Mouse (Mus musculus): ENCODE measurements around the gene Olfr1301. TPM values are rescaled to one million over a fixed set of nuclear protein-coding genes. Genes with fewer than 3 reads are reported as not detected.

The Olfr1301 gene
- polyA plus RNA-seq (2014; fragmentation: Nextera tagmentation; extraction: Ambion mirVana): not detected in 2 replicates

DNA sequence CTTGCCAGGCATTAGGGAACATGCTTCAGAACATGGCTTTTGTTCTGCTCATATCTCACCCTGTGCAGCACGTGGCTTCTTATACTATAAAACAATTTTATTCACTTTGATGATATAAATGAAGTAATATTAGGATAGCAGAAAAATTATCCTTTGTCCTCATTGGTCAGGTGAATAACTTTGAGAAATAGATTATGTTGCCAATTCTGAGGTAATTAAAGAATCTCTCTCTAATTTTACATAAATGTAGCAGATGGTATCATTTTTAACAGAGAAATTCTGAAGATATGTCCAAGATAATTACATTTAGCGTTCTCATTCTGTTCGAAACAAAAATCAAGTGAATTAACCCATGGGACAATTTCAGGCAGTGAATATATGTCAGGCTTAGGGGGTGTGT is at the start of gene Olfr1301:
Gene Olfr1301, plus strand, starts transcription at position 301 of the 400 bp plus-strand sequence.
- Histone ChIP-seq H3K4me1 (ENCODE audit: control insufficient read depth in 2 of 2, insufficient read depth in 2 of 2, low read length in 2 of 2) (no peaks in the 10 kb centered on the region), H3K4me2 (ENCODE audit: low read length) (no peak within 1 kb of the TSS), H3K4me3 (ENCODE audit: control insufficient read depth in 1 of 2, insufficient read depth in 1 of 2, low read depth in 1 of 2, low read length in 2 of 2) (no peak within 1 kb of the TSS), H3K27me3 (ENCODE audit: control insufficient read depth, insufficient read depth, low read length) (no peaks in the 10 kb centered on the region), H3K27ac (replicated peaks in 1 of 2; ENCODE audit: control insufficient read depth in 1 of 2, insufficient read depth in 1 of 2, low read depth in 2 of 2, low read length in 2 of 2) (no peak within 1 kb of the TSS), H3K9me3 (ENCODE audit: control insufficient read depth, low read length) (no peaks in the 10 kb centered on the region), H3K36me3 (ENCODE audit: control insufficient read depth, insufficient read depth, low read length) (no peaks in the 10 kb centered on the region), H3K9ac (ENCODE audit: low read length) (no peak within 1 kb of the TSS)
- ATAC-seq (ENCODE audit: insufficient number of reproducible peaks, insufficient read depth, low FRiP score, low read depth): no peak
- WGBS: 80% methylated on average over 3 of the region's 3 CpGs

DNA sequence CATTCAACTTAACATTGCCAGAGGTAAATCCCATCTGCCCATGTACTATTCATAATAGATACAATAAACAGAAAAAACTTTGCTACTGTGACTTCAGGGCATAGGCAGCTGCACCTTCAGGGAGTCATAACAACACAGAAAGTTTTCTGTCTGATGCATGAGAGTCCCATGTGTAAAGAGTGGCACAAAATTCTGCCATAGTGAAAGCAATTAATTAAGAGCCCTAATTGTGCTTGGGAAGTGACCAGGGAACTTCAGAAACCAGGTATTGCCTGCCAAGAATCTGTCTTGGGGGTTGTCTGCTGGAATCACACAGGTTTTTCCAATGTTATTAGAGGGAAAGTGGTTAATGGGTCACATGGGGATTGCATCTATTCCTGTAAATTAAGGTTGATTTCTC is 24.1 kb upstream of the Olfr1301 start:
- Histone ChIP-seq H3K4me2 (ENCODE audit: low read length) (no peak overlapping the region), H3K27ac (replicated peaks in 1 of 2; ENCODE audit: control insufficient read depth in 1 of 2, insufficient read depth in 1 of 2, low read depth in 2 of 2, low read length in 2 of 2) (no peak overlapping the region), H3K36me3 (ENCODE audit: control insufficient read depth, insufficient read depth, low read length) (no peaks in the 10 kb centered on the region), H3K27me3 (ENCODE audit: control insufficient read depth, insufficient read depth, low read length) (no peaks in the 10 kb centered on the region), H3K9ac (ENCODE audit: low read length) (no peak overlapping the region), H3K4me1 (ENCODE audit: control insufficient read depth in 2 of 2, insufficient read depth in 2 of 2, low read length in 2 of 2) (no peaks in the 10 kb centered on the region), H3K9me3 (ENCODE audit: control insufficient read depth, low read length) (no peaks in the 10 kb centered on the region), H3K4me3 (ENCODE audit: control insufficient read depth in 1 of 2, insufficient read depth in 1 of 2, low read depth in 1 of 2, low read length in 2 of 2) (no peak overlapping the region)
- no peak for ATAC-seq (ENCODE audit: insufficient number of reproducible peaks, insufficient read depth, low FRiP score, low read depth)

DNA sequence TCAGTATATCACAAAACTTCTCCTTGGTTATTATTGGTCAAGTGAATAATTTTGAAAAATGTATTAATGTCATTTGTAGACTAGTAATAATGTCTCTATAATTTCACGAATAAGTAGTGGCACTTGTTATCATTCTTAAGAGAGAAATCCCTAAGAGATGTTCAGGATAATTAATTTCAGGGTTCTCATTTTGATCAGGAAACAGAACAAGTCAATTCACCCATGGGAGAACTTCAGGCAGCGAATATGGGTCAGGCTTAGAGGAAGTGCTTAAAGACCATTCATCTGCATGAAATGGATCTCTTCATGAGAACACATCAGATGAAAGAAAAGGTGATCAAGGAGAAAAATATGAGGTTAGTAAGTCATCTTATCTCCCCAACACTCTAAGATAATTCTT is 26.3 kb downstream of the Olfr1301 start, which contains the start of gene Olfr1302:
Gene Olfr1302, plus strand, starts transcription at position 301 of the 400 bp plus-strand sequence.
- Histone ChIP-seq H3K27me3 (ENCODE audit: control insufficient read depth, insufficient read depth, low read length) (no peaks in the 10 kb centered on the region), H3K9me3 (ENCODE audit: control insufficient read depth, low read length) (no peaks in the 10 kb centered on the region), H3K27ac (replicated peaks in 1 of 2; ENCODE audit: control insufficient read depth in 1 of 2, insufficient read depth in 1 of 2, low read depth in 2 of 2, low read length in 2 of 2) (no peak within 1 kb of the TSS), H3K4me2 (ENCODE audit: low read length) (no peak within 1 kb of the TSS), H3K4me3 (ENCODE audit: control insufficient read depth in 1 of 2, insufficient read depth in 1 of 2, low read depth in 1 of 2, low read length in 2 of 2) (no peak within 1 kb of the TSS), H3K4me1 (ENCODE audit: control insufficient read depth in 2 of 2, insufficient read depth in 2 of 2, low read length in 2 of 2) (no peaks in the 10 kb centered on the region), H3K9ac (ENCODE audit: low read length) (no peak within 1 kb of the TSS), H3K36me3 (ENCODE audit: control insufficient read depth, insufficient read depth, low read length) (no peaks in the 10 kb centered on the region)
- WGBS: 67% methylated on average over 2 of the region's 2 CpGs
- ATAC-seq (ENCODE audit: insufficient number of reproducible peaks, insufficient read depth, low FRiP score, low read depth): no peak

Other genes with a start within 250 kb of the Olfr1301 start
- gene Olfr1293-ps, start 225.8 kb upstream of the Olfr1301 start, polyA plus RNA-seq (2014; fragmentation: Nextera tagmentation; extraction: Ambion mirVana): not detected in 2 replicates
- gene Olfr1294, start 210.7 kb upstream of the Olfr1301 start, polyA plus RNA-seq (2014; fragmentation: Nextera tagmentation; extraction: Ambion mirVana): not detected in 2 replicates
- gene Olfr1295, start 181.3 kb upstream of the Olfr1301 start, polyA plus RNA-seq (2014; fragmentation: Nextera tagmentation; extraction: Ambion mirVana): not detected in 2 replicates
- not detected in 2 replicates for gene Olfr1297, start 124.5 kb upstream of the Olfr1301 start, polyA plus RNA-seq (2014; fragmentation: Nextera tagmentation; extraction: Ambion mirVana)
- not detected in 2 replicates for gene Olfr1298, start 101.8 kb upstream of the Olfr1301 start, polyA plus RNA-seq (2014; fragmentation: Nextera tagmentation; extraction: Ambion mirVana)
- gene Olfr1299, start 89.6 kb upstream of the Olfr1301 start, polyA plus RNA-seq (2014; fragmentation: Nextera tagmentation; extraction: Ambion mirVana): not detected in 2 replicates
- gene Olfr1302, start 26.4 kb downstream of the Olfr1301 start, polyA plus RNA-seq (2014; fragmentation: Nextera tagmentation; extraction: Ambion mirVana): not detected in 2 replicates
- gene Olfr1303, start 69.3 kb downstream of the Olfr1301 start, polyA plus RNA-seq (2014; fragmentation: Nextera tagmentation; extraction: Ambion mirVana): not detected in 2 replicates
- gene Olfr1305, start 126.1 kb downstream of the Olfr1301 start, polyA plus RNA-seq (2014; fragmentation: Nextera tagmentation; extraction: Ambion mirVana): not detected in 2 replicates
- gene Olfr1306, start 165.3 kb downstream of the Olfr1301 start, polyA plus RNA-seq (2014; fragmentation: Nextera tagmentation; extraction: Ambion mirVana): not detected in 2 replicates
- gene Olfr1307, start 198.4 kb downstream of the Olfr1301 start, polyA plus RNA-seq (2014; fragmentation: Nextera tagmentation; extraction: Ambion mirVana): not detected in 2 replicates
- not detected in 2 replicates for gene Olfr1308, start 213.9 kb downstream of the Olfr1301 start, polyA plus RNA-seq (2014; fragmentation: Nextera tagmentation; extraction: Ambion mirVana)
- not detected in 2 replicates for gene Olfr1309, start 239.3 kb downstream of the Olfr1301 start, polyA plus RNA-seq (2014; fragmentation: Nextera tagmentation; extraction: Ambion mirVana)